Mouse (Mus musculus) cerebellum, adult 9-11 months (tissue): Measurements from ENCODE around the gene Fig4.

Source experiments
- DNase-seq: peaks from one replicate; pipeline ENCODE4 v3.0.0; 2022

The Fig4 gene

DNA sequence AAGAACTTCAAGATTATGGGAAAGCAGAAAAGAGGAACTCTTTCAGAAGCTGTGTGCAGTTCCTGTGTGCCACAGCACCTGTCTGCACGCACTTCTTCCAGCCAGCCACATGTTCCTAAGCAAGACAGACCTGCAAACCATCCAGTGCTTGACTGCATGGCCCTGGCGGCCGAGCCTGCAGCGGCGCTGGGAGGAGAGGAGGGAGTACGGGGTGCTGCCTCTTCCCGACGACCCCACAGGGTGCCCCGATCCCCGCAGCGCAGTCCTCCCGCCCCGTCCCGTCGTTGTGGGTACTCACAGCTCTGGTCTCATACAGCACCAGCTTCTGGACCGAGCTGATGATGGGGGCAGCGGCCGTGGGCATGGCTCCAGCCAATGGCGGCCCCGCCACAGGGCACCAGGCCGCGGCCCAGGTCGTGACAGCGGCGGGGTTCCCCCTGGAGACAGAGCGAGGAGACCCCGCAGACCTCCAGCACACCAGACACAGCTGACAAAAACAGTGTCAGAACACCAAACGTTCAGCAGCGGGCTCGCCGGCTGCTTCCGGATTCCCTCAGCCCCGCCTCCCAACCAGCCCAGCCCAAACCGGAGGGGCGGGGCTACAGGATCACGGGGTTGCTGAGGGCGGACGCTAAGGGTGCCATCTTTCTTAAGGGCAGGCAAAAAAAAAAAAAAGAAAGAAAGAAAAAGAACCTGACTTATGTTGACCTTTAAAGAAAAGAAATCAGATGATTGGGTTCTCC lies at the start of gene Fig4:
Fig4 (minus strand) TSS at position 572 of the 743 bp plus-strand sequence.
- DNase-seq = peak; percentile 88

- DNase-seq = no peak
Observed at GRCm38 (mm10) chr10:41341346-41341745, 38.3 kb upstream of the Fig4 start.

DNA sequence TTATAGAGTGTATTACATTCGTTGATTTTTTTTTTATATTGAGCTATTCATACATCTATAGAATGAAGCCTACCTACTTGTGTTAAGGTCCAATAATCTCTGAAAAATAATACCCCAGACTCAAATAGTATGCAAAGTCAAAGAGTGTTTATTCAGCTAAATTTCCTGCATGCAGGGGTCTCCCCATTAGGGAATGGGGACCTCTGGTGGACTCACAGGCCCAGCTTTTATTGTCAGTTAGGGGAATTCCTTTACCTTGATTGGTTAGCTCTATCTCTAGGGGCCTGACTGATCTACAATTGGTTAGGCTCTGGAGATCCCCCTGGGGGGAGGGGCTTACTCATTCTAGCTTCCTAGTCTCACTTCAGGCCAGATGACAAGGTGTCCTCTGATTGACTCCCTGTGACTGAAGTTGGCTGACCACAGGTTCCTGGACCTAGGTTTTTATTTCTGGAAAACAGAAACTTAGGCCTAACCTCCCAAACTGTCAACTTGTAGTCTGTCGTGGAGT lies 29.5 kb upstream of the Fig4 start:
- DNase-seq = no peak

DNA sequence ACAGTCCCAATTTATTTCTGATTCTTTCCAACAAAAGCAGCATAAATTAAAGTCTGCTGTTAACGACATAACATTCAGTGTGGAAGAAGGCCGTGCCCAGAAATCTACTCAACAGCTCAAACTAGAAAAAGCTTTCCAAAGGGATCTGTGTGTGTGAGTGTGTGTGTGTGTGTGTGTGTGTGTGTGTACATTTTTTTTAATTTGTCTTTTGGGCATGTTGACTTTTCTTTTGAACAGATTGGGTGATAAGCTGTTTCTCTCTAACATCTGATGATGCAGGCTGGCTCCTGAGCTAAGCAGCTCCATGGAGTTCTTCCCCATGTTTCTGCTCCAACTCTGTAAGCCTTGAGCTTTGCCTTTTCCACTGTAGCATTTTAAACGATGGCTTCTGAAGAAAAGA lies 12.8 kb upstream of the Fig4 start:
- DNase-seq = no peak

GRCm38 (mm10) chr10:41308205-41308604 lies 5.1 kb upstream of the Fig4 start:
- no peak for DNase-seq

DNA sequence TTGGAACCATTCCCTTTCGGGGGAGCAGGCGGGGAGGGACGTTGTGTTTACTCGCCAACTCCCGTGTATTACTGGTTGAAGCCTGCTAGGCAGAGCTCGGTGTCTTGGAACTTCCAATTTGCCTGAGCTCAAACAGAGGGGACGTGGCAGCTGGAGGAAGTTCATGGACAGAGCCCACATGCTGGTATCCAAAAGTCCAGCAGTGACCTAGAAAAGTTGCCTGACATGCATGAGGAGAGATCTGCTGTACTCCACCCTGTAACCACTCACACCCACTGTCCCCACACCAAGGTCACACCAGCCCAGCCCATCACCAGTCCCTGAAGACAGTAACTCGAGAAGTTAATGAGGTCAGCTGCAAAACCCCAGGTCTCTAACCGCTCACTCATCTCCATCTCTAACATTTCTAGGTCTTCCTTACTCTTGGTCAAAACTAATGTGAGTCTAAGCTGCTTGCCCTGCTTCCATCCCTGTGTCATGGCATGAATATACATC lies 1.9 kb upstream of the Fig4 start:
- peak; percentile 49 for DNase-seq

GRCm38 (mm10) chr10:41303639-41304444 lies 782 bp upstream of the Fig4 start, which contains the start of gene Ak9:
Ak9 (plus strand) TSS chr10:41303980.
- peak; percentile 87 for DNase-seq

GRCm38 (mm10) chr10:41300161-41300560 lies 2.9 kb downstream of the Fig4 start:
- DNase-seq = no peak

DNA sequence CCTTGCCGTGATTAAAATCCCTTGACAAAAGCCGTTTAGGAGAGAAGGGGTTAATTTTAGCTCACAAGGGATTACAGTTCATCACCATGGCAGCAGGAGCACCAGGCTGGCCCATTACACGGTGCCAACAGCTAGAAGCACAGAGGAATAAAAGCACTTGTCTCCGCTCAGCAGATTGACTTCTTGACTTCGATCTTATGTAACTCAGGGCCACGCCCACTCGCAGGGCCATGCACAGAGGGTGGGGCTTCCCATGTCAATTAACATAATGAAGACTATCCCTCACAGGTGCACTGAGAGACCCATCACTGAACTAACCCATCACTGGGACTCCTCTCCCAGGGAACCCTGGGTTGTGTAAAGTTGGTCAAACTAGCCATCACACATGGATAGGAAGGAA lies 7.9 kb downstream of the Fig4 start:
- peak; percentile 84 for DNase-seq

DNA sequence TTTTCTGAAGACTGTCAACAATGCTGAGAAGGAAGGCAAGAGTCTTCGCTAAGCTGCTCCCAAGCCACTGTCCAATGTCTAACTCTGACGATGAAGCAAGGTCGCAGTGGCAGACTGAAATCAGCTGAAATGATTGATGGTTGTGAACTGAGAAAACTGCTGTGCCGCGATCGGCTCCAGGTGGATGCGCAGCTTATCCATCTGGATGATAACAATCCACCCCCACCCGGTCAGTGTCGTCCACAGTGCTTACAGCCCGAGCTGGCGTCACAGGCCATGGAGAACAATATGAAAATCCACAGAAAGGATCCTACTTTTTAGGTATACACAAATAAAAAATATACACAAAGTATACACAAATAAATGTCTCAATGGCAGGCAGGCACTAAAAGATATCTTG lies 8.3 kb downstream of the Fig4 start:
- no peak for DNase-seq

DNA sequence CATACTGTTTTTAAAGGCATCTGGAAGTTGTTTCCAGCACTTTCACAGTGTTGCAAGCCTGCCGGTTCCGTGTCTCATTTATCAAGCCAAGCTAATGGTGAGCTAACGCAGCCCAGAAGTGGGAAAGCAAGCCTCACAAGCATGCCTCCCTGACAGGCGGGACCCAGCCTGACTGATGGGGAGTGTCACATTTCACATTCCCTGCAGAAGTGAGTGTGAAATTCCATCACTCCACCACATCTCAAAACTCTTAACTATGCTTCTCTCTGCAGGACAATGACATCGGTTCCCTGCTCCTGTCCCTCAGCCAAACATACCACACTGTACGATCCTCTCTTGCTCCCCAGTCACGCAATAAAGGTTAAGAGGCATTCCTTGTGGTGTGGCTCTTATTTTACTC lies 10.0 kb downstream of the Fig4 start:
- no peak for DNase-seq

DNA sequence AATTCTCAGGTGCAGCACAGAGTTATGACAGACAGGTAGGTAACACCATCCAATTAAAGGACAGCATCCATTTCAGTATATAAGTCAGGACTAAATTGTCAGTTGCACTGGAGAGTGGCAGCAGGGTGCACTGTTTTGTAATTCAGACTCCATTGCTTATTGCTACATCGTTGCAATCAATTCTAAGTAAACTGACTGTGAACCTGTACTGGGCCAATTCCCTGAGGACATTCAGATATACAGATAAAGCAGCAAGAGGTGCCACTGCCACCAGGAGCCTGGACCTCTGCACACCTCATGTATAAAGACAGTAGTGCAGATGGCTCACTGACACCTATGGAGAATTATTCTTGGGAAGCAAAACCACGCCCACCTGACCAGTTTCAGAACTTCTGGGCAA lies 12.0 kb downstream of the Fig4 start:
- DNase-seq = no peak

DNA sequence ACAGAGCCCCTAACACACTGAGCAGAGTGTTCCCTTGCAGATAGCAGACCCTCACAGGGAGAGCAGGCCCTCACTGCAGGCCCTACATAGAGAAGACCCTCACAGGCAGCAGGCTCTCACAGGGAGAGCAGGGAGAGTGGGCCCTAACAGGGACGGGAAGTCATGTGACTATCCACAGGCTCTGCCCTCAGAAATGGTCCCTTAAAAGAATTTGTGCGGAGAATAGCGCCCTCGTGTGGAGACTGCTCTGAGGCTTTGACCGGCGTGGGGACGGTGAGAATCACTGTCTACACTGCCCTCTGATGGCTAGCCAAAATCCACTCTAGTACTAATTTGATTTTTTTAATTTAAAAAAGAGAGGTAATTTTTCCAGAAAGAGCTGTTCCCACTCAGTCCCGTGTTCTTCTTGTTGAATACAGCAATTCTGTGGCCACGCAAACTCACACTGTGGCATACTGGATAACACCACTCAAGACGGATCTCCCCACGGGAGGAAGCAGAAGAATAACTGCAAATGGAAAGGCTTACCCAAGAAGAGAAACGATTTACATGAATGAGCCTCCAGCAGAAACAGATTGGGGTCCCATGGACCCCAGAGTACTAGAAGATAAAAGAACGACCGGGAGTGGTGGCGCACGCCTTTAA lies 14.2 kb downstream of the Fig4 start:
- peak; percentile 78 for DNase-seq

DNA sequence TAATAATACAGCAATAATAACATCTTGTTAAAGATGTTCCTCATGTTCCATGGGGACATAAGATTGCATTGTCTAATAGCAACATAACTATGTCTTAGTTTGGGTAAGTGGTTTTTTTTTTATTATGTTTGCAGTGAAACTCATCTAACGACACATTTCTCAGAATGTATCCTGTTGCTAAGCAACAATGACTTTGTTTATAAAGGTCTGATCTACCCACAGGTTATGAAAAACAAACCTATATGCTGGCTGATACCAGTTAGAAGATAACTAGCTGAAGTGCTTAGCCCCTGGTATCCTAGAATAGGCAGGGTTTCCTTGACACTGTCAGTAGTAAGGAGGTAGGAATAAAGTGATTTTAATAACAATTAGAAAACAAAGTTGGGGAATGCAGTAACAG lies 15.0 kb downstream of the Fig4 start:
- DNase-seq = no peak

- no peak for DNase-seq
Observed at GRCm38 (mm10) chr10:41287618-41288017, 15.4 kb downstream of the Fig4 start.

DNA sequence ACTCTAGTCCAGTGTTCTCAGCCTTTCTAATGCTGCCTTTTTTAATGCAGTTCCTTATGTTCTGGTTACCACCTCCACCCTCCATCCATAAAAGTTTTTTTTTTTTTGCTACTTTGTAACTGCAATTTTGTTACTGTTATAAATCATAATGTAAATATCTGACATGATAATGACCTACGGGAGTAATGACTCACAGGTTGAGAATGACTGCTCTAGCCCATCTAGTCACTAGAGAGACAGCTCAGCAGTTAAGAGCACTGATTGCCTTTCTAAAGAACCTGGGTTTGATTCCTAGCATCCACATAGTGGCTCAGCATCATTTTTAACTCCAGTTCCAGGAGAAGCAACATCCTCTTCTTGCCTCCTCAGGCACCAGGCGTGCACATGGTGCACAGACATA lies 21.0 kb downstream of the Fig4 start:
- DNase-seq = no peak

DNA sequence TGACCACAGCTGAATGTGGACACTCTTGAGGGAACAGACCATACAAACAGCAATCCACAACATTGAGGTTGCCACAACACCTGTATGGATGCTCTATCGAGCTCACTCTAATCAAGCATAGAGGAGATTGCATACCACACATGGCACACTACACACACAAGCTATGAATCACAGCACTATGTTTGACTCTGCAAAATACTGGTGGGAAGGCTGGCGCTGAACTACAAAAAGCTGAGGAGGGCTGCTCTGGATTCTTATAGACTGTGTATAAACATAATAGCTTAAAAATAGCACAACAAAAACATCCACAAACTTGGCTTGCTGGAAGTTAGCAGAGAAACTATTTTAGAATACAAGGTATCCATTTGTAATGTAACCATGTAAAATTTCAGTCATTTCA lies 22.3 kb downstream of the Fig4 start:
- no peak for DNase-seq

GRCm38 (mm10) chr10:41280177-41280576 lies 22.9 kb downstream of the Fig4 start:
- DNase-seq = no peak

DNA sequence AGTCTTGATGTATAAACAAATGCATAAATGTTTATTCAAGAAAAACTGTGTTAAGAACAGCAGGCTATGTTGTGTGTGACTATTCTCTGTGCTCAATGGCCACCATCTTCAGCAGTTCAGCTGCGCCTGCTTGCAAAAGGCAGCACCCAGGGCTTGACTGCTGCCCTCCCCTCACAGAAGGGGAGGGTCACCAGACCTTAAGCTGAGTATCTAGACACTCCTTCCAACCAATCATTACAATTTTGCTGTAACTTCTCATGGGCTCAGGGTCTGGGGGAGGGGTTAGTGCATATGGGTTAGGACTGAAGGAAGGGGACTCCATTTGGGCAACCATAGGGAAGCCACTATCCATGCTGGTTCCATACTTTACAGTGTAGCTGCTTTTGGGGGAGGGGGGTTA lies 24.3 kb downstream of the Fig4 start:
- DNase-seq = no peak

DNA sequence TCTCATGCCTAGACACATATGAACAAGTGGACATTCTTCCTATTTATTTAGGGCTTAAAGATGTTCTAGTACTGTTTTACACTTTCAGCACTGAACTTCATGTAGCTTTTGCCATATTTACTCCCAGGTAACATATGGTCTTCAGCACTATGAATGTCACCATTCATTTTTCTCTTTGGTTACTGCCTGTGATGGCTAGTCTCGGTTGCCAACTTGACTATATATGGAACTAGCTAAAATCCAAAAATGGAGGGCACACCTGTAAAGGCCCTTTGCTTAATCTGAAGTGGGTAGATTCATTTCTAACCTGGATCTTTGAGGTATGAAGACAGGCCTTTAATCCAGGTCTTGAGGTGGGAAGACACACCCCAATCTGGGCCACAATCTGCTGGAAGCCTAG lies 28.2 kb downstream of the Fig4 start:
- no peak for DNase-seq

DNA sequence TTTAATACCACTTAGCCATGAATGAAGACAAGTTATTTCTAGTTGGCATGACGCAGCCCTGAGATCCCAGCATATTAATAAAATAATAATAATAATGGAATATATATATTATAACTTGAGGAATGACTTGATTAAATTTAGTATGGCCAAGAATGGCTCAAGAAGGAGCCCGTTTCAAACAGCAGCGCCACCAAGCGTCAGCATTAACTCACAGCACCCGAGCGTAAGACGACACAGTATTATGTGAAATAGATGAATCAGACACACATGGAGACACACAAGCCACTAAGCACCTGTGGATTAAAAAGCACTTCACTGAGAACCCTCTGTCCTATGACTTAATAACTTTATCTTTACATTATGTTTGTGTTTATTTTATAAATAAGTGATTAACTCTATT lies 31.2 kb downstream of the Fig4 start:
- DNase-seq = no peak

- DNase-seq = no peak
Observed at GRCm38 (mm10) chr10:41261889-41262288, 41.2 kb downstream of the Fig4 start.

DNA sequence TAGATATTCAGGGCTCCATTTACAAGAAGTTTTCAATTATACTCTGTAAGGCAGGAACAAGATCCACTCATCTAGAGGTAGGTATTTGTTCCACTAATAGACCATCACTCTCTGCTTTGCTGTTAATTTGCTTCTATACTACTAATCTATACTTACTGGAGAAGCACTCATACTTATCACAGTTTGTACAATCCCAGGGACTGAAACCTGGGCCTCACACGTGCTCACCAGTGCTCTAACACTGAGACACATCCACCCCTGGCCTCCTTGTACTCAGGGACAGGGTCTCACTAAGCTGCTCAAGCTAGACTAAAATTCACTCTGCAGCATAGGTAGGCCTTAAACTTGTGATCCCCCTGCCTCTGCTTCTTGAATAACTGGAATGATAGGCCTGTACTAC lies 41.8 kb downstream of the Fig4 start:
- DNase-seq = no peak
